Mouse (Mus musculus): ENCODE measurements around the gene Arhgap6. TPM values are rescaled to one million over a fixed set of nuclear protein-coding genes. Genes with fewer than 3 reads are reported as not detected.

Gene Arhgap6
- total RNA-seq, 1 experiment = 1.8 TPM

- no peak for TF ChIP-seq HCFC1 (IDR thresholded peaks at IDR 0.05; ENCODE audit: borderline replicate concordance, insufficient read depth, low read length)
- no peak for TF ChIP-seq MAFK (IDR thresholded peaks at IDR 0.05; ENCODE audit: insufficient read depth, low read depth, low read length)
- TF ChIP-seq ZC3H11A (IDR thresholded peaks at IDR 0.05; ENCODE audit: borderline replicate concordance, low read depth, low read length) = no peak
- no peak for TF ChIP-seq CHD2 (IDR thresholded peaks at IDR 0.05; ENCODE audit: low read depth, low read length)
- TF ChIP-seq ZNF384 (IDR thresholded peaks at IDR 0.05; ENCODE audit: low read depth, low read length) = no peak
- Histone ChIP-seq H3K27ac (ENCODE audit: insufficient read depth, low read depth, low read length, poor library complexity, severe bottlenecking) (no peak overlapping the region), H3K9ac (ENCODE audit: insufficient read depth, low read depth, low read length, poor library complexity, severe bottlenecking) (no peak overlapping the region), H3K9me3 (ENCODE audit: control insufficient read depth, insufficient read depth, low read depth, low read length) (no peaks in the 10 kb centered on the region), H3K36me3 (ENCODE audit: control insufficient read depth, insufficient read depth, low read length, poor library complexity, severe bottlenecking) (no peaks in the 10 kb centered on the region), H3K4me1 (ENCODE audit: control insufficient read depth in 2 of 2, insufficient read depth in 2 of 2, low read length in 2 of 2, poor library complexity in 1 of 2) (no peaks in the 10 kb centered on the region), H3K4me3 (ENCODE audit: insufficient read depth in 1 of 2, low read depth in 1 of 2, low read length in 2 of 2, poor library complexity in 1 of 2, severe bottlenecking in 1 of 2) (no peak overlapping the region)
- DNase-seq (ENCODE audit: low read depth, low spot score) = no peak
- in situ Hi-C loops (cut with MboI; ENCODE audit: low sequenced_read_pairs in 2 of 2, unreplicated experiment in 2 of 2) = no loop called here
These were observed 242.5 kb downstream of the Arhgap6 start for GRCm38 (mm10) chrX:169037401-169037800.

- no peak overlapping the region for H3K4me3 ChIP-seq (ENCODE audit: insufficient read depth in 1 of 2, low read depth in 1 of 2, low read length in 2 of 2, poor library complexity in 1 of 2, severe bottlenecking in 1 of 2)
- H3K9ac ChIP-seq (ENCODE audit: insufficient read depth, low read depth, low read length, poor library complexity, severe bottlenecking) = no peak overlapping the region
- no peak overlapping the region for H3K27ac ChIP-seq (ENCODE audit: insufficient read depth, low read depth, low read length, poor library complexity, severe bottlenecking)
- no peaks in the 10 kb centered on the region for H3K9me3 ChIP-seq (ENCODE audit: control insufficient read depth, insufficient read depth, low read depth, low read length)
- no peaks in the 10 kb centered on the region for H3K4me1 ChIP-seq (ENCODE audit: control insufficient read depth in 2 of 2, insufficient read depth in 2 of 2, low read length in 2 of 2, poor library complexity in 1 of 2)
- DNase-seq (ENCODE audit: low read depth, low spot score) = no peak
- no peak for TF ChIP-seq HCFC1 (IDR thresholded peaks at IDR 0.05; ENCODE audit: borderline replicate concordance, insufficient read depth, low read length)
- no peak for TF ChIP-seq MAFK (IDR thresholded peaks at IDR 0.05; ENCODE audit: insufficient read depth, low read depth, low read length)
- in situ Hi-C loops (cut with MboI; ENCODE audit: low sequenced_read_pairs in 2 of 2, unreplicated experiment in 2 of 2) = no loop called here
- H3K36me3 ChIP-seq (ENCODE audit: control insufficient read depth, insufficient read depth, low read length, poor library complexity, severe bottlenecking) = no peaks in the 10 kb centered on the region
These were observed 249.0 kb downstream of the Arhgap6 start for GRCm38 (mm10) chrX:169043872-169044271.

GRCm38 (mm10) chrX:169047595-169047994 is 252.7 kb downstream of the Arhgap6 start:
- TF ChIP-seq MAFK (IDR thresholded peaks at IDR 0.05; ENCODE audit: insufficient read depth, low read depth, low read length) (no peak), ZNF384 (IDR thresholded peaks at IDR 0.05; ENCODE audit: low read depth, low read length) (no peak), CHD2 (IDR thresholded peaks at IDR 0.05; ENCODE audit: low read depth, low read length) (no peak), ZC3H11A (IDR thresholded peaks at IDR 0.05; ENCODE audit: borderline replicate concordance, low read depth, low read length) (no peak), HCFC1 (IDR thresholded peaks at IDR 0.05; ENCODE audit: borderline replicate concordance, insufficient read depth, low read length) (no peak)
- H3K4me3 ChIP-seq (ENCODE audit: insufficient read depth in 1 of 2, low read depth in 1 of 2, low read length in 2 of 2, poor library complexity in 1 of 2, severe bottlenecking in 1 of 2) = no peak overlapping the region
- H3K9ac ChIP-seq (ENCODE audit: insufficient read depth, low read depth, low read length, poor library complexity, severe bottlenecking) = no peak overlapping the region
- no peaks in the 10 kb centered on the region for H3K36me3 ChIP-seq (ENCODE audit: control insufficient read depth, insufficient read depth, low read length, poor library complexity, severe bottlenecking)
- in situ Hi-C loops (cut with MboI; ENCODE audit: low sequenced_read_pairs in 2 of 2, unreplicated experiment in 2 of 2) = no loop called here
- no peak for DNase-seq (ENCODE audit: low read depth, low spot score)
- H3K4me1 ChIP-seq (ENCODE audit: control insufficient read depth in 2 of 2, insufficient read depth in 2 of 2, low read length in 2 of 2, poor library complexity in 1 of 2) = no peaks in the 10 kb centered on the region
- H3K9me3 ChIP-seq (ENCODE audit: control insufficient read depth, insufficient read depth, low read depth, low read length) = no peaks in the 10 kb centered on the region
- H3K27ac ChIP-seq (ENCODE audit: insufficient read depth, low read depth, low read length, poor library complexity, severe bottlenecking) = no peak overlapping the region

- Histone ChIP-seq H3K9ac (ENCODE audit: insufficient read depth, low read depth, low read length, poor library complexity, severe bottlenecking) (no peak overlapping the region), H3K27ac (ENCODE audit: insufficient read depth, low read depth, low read length, poor library complexity, severe bottlenecking) (no peak overlapping the region), H3K9me3 (ENCODE audit: control insufficient read depth, insufficient read depth, low read depth, low read length) (no peaks in the 10 kb centered on the region), H3K36me3 (ENCODE audit: control insufficient read depth, insufficient read depth, low read length, poor library complexity, severe bottlenecking) (no peaks in the 10 kb centered on the region), H3K4me3 (ENCODE audit: insufficient read depth in 1 of 2, low read depth in 1 of 2, low read length in 2 of 2, poor library complexity in 1 of 2, severe bottlenecking in 1 of 2) (no peak overlapping the region), H3K4me1 (ENCODE audit: control insufficient read depth in 2 of 2, insufficient read depth in 2 of 2, low read length in 2 of 2, poor library complexity in 1 of 2) (no peaks in the 10 kb centered on the region)
- peak; percentile 7 for DNase-seq (ENCODE audit: low read depth, low spot score)
- no peak for TF ChIP-seq ZNF384 (IDR thresholded peaks at IDR 0.05; ENCODE audit: low read depth, low read length)
- TF ChIP-seq HCFC1 (IDR thresholded peaks at IDR 0.05; ENCODE audit: borderline replicate concordance, insufficient read depth, low read length) = no peak
- in situ Hi-C loops (cut with MboI; ENCODE audit: low sequenced_read_pairs in 2 of 2, unreplicated experiment in 2 of 2) = no loop called here
These were observed 254.7 kb downstream of the Arhgap6 start for GRCm38 (mm10) chrX:169049550-169049949.

GRCm38 (mm10) chrX:169053907-169054476 is 259.1 kb downstream of the Arhgap6 start:
- TF ChIP-seq CHD2 (IDR thresholded peaks at IDR 0.05; ENCODE audit: low read depth, low read length) = no peak
- no peak for TF ChIP-seq ZC3H11A (IDR thresholded peaks at IDR 0.05; ENCODE audit: borderline replicate concordance, low read depth, low read length)
- no peak for TF ChIP-seq MAFK (IDR thresholded peaks at IDR 0.05; ENCODE audit: insufficient read depth, low read depth, low read length)
- TF ChIP-seq ZNF384 (IDR thresholded peaks at IDR 0.05; ENCODE audit: low read depth, low read length) = no peak
- no peak for TF ChIP-seq HCFC1 (IDR thresholded peaks at IDR 0.05; ENCODE audit: borderline replicate concordance, insufficient read depth, low read length)
- Histone ChIP-seq H3K4me1 (ENCODE audit: control insufficient read depth in 2 of 2, insufficient read depth in 2 of 2, low read length in 2 of 2, poor library complexity in 1 of 2) (no peaks in the 10 kb centered on the region), H3K9me3 (ENCODE audit: control insufficient read depth, insufficient read depth, low read depth, low read length) (no peaks in the 10 kb centered on the region), H3K4me3 (ENCODE audit: insufficient read depth in 1 of 2, low read depth in 1 of 2, low read length in 2 of 2, poor library complexity in 1 of 2, severe bottlenecking in 1 of 2) (no peak overlapping the region), H3K27ac (ENCODE audit: insufficient read depth, low read depth, low read length, poor library complexity, severe bottlenecking) (no peak overlapping the region), H3K36me3 (ENCODE audit: control insufficient read depth, insufficient read depth, low read length, poor library complexity, severe bottlenecking) (no peaks in the 10 kb centered on the region), H3K9ac (ENCODE audit: insufficient read depth, low read depth, low read length, poor library complexity, severe bottlenecking) (no peak overlapping the region)
- in situ Hi-C loops (cut with MboI; ENCODE audit: low sequenced_read_pairs in 2 of 2, unreplicated experiment in 2 of 2) = no loop called here
- DNase-seq (ENCODE audit: low read depth, low spot score) = no peak
